Mouse (Mus musculus): ENCODE measurements around the gene G3bp1.

The G3bp1 gene

DNA sequence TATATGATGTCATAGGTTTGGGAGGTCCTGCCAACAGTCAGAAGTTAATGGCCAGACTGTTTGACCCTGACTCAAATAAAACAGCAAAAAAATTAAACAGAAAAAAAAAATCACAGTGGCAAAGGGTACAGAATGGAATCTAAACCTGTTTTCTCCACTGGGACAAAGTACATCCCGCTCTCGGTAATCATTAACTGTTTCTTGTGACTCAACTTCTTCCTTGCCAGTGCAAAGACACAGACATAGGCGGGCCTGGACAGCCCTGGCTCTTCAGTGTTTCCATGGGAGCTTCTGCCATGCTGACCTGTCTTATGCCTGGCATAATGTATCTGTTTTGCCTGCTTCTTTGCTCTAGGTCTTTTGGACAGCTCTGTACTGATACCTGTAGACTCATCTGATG lies 4.3 kb upstream of the G3bp1 start:
- no peak for DNase-seq

DNA sequence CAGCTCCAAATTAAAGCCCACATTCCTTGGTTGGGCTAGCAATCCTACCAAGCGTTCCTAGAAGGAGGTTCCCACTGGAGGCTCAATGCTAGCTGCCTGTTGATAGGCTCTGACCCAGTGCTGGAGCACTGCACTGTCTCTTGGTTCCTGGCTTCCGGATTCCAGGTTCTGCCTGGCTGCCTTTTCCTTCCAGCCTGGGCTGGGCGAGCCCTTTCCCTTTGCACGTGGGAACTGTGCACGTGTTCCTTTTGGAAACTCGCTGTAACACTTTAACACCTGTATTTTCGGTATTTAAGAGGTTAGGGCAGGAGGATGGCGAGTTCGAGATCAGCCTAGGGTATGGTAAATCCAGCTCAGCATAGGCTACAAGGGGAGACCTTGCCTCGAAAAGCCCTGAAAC lies 1.5 kb upstream of the G3bp1 start:
- no peak for DNase-seq

- DNase-seq = peak; percentile 33
Measured at GRCm38 (mm10) chr11:55468611-55469047, 856 bp upstream of the G3bp1 start.

- no peak for DNase-seq
Measured at GRCm38 (mm10) chr11:55469923-55470691, 622 bp downstream of the G3bp1 start.

DNA sequence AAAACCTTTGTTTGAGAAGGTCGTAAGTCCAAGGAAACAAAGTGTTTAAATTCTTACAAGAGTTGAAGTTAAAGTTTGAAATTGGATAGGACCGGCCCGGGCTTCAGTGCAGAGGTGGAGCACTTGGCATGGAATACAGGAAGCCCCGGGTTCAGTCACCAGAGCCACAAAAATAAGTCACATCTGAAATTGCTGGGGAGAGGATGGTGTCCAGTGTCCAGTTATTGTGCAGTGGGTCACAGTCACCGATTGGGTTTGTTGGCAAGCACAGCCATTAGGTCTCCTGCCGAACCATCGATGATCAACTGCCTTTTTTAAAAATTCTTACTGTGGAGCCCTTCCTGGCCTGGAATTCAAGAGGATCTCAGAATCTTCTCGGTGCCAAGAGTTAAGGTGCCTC lies 1.3 kb downstream of the G3bp1 start:
- DNase-seq = no peak

DNA sequence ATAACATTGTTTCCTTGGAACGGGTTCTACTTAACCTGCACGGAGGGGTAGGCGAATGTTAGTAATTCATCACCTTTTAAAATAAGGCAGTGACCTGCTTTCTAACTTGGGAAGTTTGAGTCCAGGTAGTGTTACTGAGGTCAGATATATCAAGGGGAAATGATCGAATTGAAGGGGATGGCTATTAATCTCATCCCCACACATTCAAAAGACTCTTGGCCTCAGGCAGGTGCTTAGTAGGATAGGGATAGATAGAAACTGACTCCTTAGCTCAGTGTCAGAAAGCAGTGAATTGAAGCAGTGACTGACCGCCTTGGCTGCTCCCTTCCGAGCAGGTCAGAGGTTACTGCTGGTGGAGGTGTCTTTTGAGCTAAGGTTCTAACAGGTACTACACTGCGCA lies 2.0 kb downstream of the G3bp1 start:
- DNase-seq = no peak

DNA sequence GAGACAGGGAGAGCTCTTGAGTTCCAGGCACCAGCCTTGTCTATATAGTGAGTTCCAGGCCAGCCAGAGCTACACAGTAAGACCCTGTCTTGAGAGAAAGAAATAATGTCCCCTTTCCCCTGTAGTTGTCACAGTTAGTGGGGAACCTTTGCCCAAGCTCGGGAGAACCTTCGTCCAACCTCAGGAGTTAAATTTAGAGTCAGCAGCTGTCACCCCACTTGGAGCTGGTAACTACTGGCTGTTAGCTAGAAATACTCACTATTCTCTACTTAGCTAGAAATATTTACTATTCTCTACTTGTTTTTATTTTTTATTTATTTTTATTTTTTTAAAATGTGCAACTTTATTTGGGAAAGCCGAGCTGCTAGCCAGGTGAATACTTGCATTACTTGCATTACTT lies 3.7 kb downstream of the G3bp1 start:
- DNase-seq = no peak

DNA sequence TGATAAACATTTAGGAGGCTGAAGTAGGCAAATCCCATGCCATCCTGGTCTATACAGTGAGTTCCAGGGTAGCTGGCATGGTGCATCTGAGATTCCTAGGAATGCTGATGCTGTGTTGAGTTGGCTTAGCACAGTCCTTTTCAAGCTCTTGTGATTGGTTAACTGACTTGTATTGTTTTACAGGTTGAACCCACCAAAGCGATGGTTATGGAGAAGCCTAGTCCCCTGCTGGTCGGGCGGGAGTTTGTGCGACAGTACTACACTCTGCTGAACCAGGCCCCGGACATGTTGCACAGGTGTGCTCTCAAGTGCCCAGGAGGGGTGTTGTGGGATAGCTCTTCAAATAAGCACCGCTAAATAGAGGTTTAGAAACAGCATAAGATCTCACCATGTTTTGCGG lies 16.0 kb downstream of the G3bp1 start:
- DNase-seq = no peak

DNA sequence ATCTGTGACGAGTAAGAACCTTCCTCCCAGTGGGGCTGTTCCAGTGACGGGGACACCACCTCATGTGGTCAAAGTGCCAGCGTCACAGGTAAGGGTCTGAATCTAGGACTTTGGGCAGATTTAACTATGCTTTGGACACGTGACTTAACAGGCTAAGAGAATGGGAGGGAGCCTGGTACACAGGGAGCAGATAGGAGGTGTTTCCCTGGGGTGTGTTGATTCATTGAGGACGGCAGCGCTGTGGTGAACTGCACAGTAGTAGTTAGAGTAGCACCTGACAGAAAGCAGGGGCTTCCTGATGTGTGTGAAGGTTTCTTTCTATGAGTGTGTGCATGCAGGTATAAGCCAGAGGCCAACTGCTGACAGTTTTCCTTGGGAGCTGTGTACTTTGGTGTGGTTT lies 26.7 kb downstream of the G3bp1 start:
- DNase-seq = no peak

- peak; percentile 25 for DNase-seq
Measured at GRCm38 (mm10) chr11:55497885-55498284, 28.4 kb downstream of the G3bp1 start.

DNA sequence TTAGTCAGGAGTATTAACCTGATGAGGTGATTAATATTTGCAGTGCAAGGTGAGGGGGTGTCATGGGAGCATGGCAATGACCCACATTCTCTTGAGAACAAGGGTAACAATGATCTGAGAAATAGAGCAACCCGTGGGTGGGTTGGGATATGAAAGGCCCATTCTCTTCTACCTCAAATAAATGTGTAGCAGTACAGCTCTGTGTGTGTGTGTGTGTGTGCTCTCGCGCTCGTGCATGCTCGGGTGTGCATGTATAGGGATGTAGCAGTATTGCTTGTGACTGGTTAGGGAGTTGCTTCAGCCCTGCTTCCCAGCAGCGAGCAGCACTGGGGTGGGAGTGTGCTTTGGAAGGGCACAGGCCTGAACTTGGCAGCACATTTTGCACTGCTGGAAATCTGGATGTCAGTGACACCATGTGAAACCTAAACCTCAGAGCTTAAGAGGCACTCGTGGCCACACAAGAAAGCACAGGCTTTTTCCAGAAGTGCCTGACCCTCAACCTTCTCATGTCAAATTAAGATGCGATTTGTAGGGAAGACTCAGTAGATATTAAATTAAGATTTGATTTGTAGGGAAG lies 32.6 kb downstream of the G3bp1 start:
- no peak for DNase-seq

DNA sequence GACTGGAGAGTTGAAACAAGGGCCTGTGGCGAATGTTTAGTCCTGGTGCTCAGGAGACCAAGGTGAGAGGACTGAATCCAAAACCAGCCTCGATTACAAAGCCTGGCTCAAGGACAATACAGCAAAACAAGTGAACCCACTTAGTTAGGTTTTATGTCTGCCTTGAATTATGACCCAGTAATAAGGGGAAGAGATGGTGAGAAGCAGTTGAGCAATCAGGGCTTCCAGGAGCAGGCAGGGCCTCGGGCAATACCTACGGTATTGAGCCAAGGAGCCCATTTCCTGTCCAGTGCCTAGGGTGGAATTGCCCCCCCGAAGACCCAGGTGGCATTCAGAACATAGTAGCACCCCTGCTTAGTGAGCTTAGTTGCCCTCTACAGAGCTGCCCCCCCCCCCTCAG lies 33.4 kb downstream of the G3bp1 start:
- no peak for DNase-seq

DNA sequence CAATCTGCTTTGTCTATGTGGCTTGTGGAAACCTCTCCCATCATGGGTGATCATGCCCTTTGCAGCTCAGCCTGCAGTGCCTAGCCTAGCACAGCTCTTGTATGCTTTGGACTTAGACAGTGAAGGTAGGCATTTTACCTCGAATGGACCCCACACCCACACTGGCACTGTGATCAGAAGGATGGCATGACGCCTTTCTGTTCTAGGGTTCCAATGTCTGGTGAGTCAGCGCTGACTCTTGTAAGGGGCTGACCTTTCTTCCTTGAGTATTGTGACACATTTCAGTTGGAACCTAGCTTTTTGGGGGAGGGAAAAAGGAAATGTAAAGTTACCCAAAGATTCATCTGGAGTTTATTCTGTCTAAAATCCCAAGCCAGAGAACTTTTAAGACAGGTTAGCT lies 36.0 kb downstream of the G3bp1 start:
- DNase-seq = no peak

DNA sequence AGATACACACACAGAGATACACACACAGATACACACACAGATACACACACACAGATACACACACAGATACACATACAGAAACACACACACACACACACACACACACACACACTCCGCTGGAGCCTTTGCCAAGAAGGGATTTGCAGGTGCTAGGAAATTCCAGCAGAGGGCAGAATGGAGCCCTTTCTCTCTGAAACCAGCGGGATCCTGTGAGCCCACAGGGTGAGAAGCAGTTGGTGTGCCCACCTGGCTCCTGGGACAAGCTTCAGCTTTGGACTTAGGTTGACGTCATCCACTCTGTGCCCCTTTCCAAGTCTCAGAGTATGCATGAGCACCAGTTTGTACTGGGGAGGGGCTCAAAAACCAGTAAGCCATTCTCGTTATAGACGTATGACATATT lies 41.9 kb downstream of the G3bp1 start:
- peak; percentile 25 for DNase-seq

DNA sequence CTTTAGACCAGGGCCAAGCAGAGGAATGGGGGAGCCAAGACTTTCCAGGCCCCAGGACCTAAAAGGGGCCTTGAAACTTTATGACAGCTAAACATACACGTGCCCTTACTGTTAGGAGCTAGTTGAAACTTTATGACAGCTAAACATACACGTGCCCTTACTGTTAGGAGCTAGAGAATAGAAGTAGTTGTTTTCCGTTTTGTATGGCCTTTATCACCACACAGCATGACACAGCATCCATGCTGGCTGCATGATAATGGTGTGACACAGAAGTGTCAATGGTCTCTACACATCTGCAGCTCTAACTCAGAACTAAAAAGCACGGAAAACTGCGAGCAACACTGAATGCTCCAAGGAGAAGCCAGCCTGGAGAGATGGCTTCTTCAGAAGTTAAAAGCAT lies 48.2 kb downstream of the G3bp1 start:
- DNase-seq = no peak

- DNase-seq = peak; percentile 65
Measured at GRCm38 (mm10) chr11:55518806-55519674, 49.6 kb downstream of the G3bp1 start.

DNA sequence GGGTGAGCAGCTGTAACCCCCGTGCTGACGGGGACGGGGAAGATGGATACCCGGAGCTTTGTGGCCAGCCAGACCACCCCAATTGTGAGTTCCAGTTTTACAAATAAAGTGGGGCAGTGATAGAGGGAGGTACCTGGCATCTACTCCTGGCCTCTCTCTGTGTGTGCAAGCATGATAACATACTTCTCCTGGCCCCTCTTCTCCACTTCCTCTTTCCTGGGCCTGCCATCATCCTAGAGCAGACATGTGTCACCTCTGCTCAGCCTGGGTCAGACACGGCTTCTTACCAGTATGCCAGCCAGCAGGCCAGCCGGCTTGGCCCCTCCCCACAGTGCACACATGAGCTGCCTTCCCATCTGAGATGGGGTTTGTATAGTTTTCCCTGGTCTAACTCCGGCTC lies 61.3 kb downstream of the G3bp1 start:
- DNase-seq = no peak

DNA sequence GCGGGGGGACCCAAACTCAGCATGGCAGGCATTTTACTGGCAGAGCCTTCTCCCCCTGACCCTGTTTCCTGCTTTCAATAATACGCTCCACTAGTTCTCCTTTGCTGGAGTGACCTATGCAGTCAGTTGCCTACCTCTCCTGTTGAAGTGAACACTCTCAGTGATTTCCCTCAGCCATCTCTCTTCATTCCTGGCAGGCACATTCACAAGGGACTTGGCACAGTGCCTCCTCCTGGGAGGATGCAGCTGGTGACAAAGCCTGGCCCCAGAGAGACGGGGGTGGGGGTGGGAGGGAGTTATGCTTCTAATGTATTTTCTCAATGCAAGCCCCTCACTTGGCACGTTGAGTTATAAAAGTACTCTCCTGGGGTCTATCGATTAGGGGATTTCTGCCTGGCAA lies 63.9 kb downstream of the G3bp1 start:
- peak; percentile 72 for DNase-seq

DNA sequence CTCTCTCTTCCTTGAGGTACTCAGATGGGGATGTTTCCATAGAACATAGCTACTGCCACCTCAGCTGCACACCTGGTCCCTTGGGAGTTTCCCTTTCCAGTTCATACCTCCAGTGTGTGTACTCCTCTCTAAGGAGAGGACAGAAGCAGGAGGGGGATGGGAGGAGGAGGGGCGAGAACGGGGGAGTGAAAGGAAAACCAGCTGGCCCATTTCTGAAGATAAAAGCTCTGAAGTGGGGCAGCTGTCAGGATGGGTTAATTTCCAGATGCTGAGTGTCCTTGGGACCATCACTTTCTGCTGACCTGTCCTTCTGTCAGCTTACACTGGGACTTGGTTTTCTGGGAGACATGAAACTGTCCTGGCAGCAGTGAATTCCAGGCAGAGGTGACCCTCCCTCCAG lies 65.3 kb downstream of the G3bp1 start:
- DNase-seq = no peak

DNA sequence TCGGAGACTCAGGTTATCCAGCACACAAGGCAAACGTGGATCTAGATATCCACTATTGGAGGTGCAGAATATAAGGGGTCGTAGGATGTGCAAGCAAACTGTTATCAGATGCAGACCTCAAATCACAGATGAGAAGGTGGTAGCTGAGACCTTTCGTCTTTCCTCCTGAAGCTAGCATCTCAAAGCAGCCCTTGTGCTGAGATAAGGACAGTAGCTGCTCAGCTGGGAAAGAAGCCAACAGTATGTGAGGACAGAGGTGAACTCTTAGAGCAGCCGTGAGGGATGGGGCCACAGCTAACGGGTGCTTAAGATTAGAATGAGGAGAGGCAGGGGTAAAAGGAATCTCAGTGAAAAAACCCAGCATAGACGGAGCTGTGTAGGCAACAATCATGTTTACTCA lies 72.6 kb downstream of the G3bp1 start:
- no peak for DNase-seq

GRCm38 (mm10) chr11:55542671-55543070 lies 73.2 kb downstream of the G3bp1 start:
- no peak for DNase-seq

DNA sequence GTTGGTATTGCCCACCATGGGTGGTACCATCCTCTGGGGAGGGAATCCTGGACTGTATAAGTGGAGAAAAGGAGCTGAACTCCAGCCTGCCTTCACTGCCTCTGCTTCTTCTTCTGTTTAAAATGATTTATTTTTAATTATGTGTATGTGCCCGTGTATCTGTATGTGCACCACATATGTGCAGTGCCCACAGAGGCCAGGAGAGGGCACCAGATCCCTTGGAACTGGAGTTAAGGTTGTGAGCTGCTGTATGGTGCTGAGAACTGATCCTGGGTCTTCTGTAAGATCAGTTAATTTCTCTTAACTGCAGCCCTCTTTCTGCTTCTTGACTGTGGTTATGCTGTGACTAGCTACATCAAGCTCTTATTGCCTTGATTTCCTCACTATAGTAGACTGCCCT lies 76.2 kb downstream of the G3bp1 start:
- no peak for DNase-seq
